8 mouse cellular contexts compared by ENCODE assay signal in the genomic region with DNA sequence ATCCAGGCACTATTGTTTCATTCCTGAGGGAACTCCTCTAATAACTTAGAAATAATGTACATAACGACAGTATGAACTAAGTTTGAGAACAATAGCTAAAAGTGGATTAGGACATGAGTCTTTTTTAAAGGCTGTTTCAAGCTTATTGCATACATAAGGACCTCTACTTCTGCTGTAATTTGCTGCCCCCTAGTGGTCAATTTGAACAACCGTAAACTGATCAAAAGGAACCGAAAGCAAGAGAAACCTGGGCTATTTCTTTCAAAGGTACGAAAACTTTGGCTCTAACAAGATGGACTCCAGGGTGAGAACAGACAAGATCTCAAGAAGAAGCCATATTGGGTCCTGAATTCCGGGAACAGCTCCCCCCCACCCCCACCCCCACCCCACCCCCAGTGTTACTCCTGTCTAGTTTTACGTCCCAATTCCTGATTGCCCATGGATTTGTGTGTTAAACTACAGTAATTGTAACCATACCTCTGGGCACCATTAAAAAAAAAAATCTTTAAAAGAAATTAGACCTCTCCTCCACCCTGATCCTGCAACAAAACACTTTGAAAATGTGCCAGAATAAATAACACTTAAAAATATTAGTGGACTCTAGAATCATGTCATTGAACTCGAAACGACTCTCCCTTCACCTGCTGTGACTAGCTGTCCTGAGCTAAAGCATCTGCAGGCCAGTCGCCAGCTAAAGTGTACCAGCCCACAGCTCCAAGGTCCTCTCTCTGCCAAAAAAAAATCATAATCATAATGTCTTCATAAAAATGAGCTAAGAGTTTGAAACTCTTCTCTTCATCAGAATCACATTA. TPM values are rescaled to one million over a fixed set of nuclear protein-coding genes. Genes with fewer than 3 reads are reported as not detected.
A peak's percentile ranks its signal among the peaks of the same experiment; 100 is the strongest.
DNase-seq lines count a peak whose midpoint lies in the region; ATAC-seq and TF ChIP-seq lines count a peak whose summit lies in the region.

No protein-coding gene starts in this region.

- ATAC-seq in forebrain, postnatal 0 days, result peak; percentile 92
- ATAC-seq in megakaryocyte-erythroid progenitor cell, adult 5-6 weeks (replicated peaks; ENCODE audit: low FRiP score, low TSS enrichment, poor library complexity, severe bottlenecking), result peak; percentile 79

- WGBS in forebrain, postnatal 0 days, result 19% methylated on average over 9 of the region's 9 CpGs

- intact Hi-C loops in left cerebral cortex, postnatal 10 days (cut with DNase I), result loop anchor here (5.0 to 10.0 kb wide), 3 partner anchors 154 to 1027 kb away; no protein-coding TSS in a partner anchor

- no peak overlapping the region for H3K9ac ChIP-seq in forebrain, postnatal 0 days

- no peak overlapping the region for H3K27ac ChIP-seq in forebrain, postnatal 0 days (ENCODE audit: low read depth, low read length)

- TF ChIP-seq CTCF in forebrain, postnatal 0 days (IDR thresholded peaks at IDR 0.05; ENCODE audit: low read depth), result peak; percentile 84

- peak; percentile 48 for DNase-seq in urinary bladder, postnatal 25 days (ENCODE audit: low spot score)
- DNase-seq in urinary bladder, adult 2 months (ENCODE audit: low spot score), result no peak
- DNase-seq in cerebellum, adult 8-10 months, result peak; percentile 46
- DNase-seq in forebrain, postnatal 0 days, result peak; percentile 82
- DNase-seq in induced T-regulatory cell, adult 2 months (ENCODE audit: low read depth), result peak; percentile 82
- DNase-seq in left cerebral cortex, postnatal 10 days (ENCODE audit: extremely low spot score in 1 of 2, low spot score in 2 of 2), result peak; percentile 38 to 70
- DNase-seq in splenic B cell, adult 2 months (ENCODE audit: low read depth, low spot score), result peak; percentile 89

- no peaks in the 10 kb centered on the region for H3K27me3 ChIP-seq in forebrain, postnatal 0 days (ENCODE audit: insufficient read depth, low read length)
- no peaks in the 10 kb centered on the region for H3K27me3 ChIP-seq in splenic B cell, adult 2 months (ENCODE audit: control insufficient read depth, insufficient read depth, low read length, poor library complexity, severe bottlenecking)

- H3K4me3 ChIP-seq in forebrain, postnatal 0 days (ENCODE audit: low read depth, low read length), result no peak overlapping the region

- no peaks in the 10 kb centered on the region for H3K36me3 ChIP-seq in forebrain, postnatal 0 days (ENCODE audit: insufficient read depth)
- H3K36me3 ChIP-seq in splenic B cell, adult 2 months (ENCODE audit: control insufficient read depth, insufficient read depth, low read length, poor library complexity, severe bottlenecking), result no peaks in the 10 kb centered on the region

- H3K4me2 ChIP-seq in forebrain, postnatal 0 days (ENCODE audit: low read depth), result no peak overlapping the region

- H3K4me1 ChIP-seq in forebrain, postnatal 0 days (ENCODE audit: insufficient read depth), result no peaks in the 10 kb centered on the region

- H3K9me3 ChIP-seq in forebrain, postnatal 0 days (ENCODE audit: low read length), result no peaks in the 10 kb centered on the region

RNA-seq across cellular contexts. Expression of gene Stx7, which starts 17.4 kb away (rescaled TPM):
- 95.0 and 124 TPM in 2 replicates for polyA plus RNA-seq in urinary bladder, adult 2 months (2012; rRNA removed)
- 160 and 169 TPM in 2 replicates for total RNA-seq in forebrain, postnatal 0 days (2014; rRNA removed)
- 318 and 351 TPM in 2 replicates for polyA plus RNA-seq in forebrain, postnatal 0 days (2015; fragmentation: Nextera tagmentation; extraction: Ambion mirVana)
- 100 to 1,000 TPM; 190 to 199 TPM for total RNA-seq in left cerebral cortex, postnatal 10 days (2021)
- total RNA-seq in megakaryocyte-erythroid progenitor cell, adult 5-6 weeks (2014; fragmentation: Nextera tagmentation), result 18.7 and 32.2 TPM in 2 replicates
- 28.1 and 29.5 TPM in 2 replicates for total RNA-seq in megakaryocyte-erythroid progenitor cell, adult 5-6 weeks (2017)

RNA-seq across cellular contexts. Expression of gene Taar9, which starts 22.3 kb away (rescaled TPM):
- polyA plus RNA-seq in urinary bladder, adult 2 months (2012; rRNA removed), result not detected in 2 replicates
- total RNA-seq in forebrain, postnatal 0 days (2014; rRNA removed), result not detected in 2 replicates
- not detected in 2 replicates for polyA plus RNA-seq in forebrain, postnatal 0 days (2015; fragmentation: Nextera tagmentation; extraction: Ambion mirVana)
- total RNA-seq in left cerebral cortex, postnatal 10 days (2021), result not detected
- total RNA-seq in megakaryocyte-erythroid progenitor cell, adult 5-6 weeks (2014; fragmentation: Nextera tagmentation), result not detected in 2 replicates
- not detected in 2 replicates for total RNA-seq in megakaryocyte-erythroid progenitor cell, adult 5-6 weeks (2017)

RNA-seq across cellular contexts. Expression of gene Taar8c, which starts 29.9 kb away (rescaled TPM):
- not detected in 2 replicates for polyA plus RNA-seq in urinary bladder, adult 2 months (2012; rRNA removed)
- total RNA-seq in forebrain, postnatal 0 days (2014; rRNA removed), result not detected in 2 replicates
- polyA plus RNA-seq in forebrain, postnatal 0 days (2015; fragmentation: Nextera tagmentation; extraction: Ambion mirVana), result not detected in 2 replicates
- not detected for total RNA-seq in left cerebral cortex, postnatal 10 days (2021)
- not detected in 2 replicates for total RNA-seq in megakaryocyte-erythroid progenitor cell, adult 5-6 weeks (2014; fragmentation: Nextera tagmentation)
- total RNA-seq in megakaryocyte-erythroid progenitor cell, adult 5-6 weeks (2017), result not detected in 2 replicates

RNA-seq across cellular contexts. Expression of gene Taar8b, which starts 39.6 kb away (rescaled TPM):
- polyA plus RNA-seq in urinary bladder, adult 2 months (2012; rRNA removed), result not detected in 2 replicates
- not detected in 2 replicates for total RNA-seq in forebrain, postnatal 0 days (2014; rRNA removed)
- polyA plus RNA-seq in forebrain, postnatal 0 days (2015; fragmentation: Nextera tagmentation; extraction: Ambion mirVana), result not detected in 2 replicates
- total RNA-seq in left cerebral cortex, postnatal 10 days (2021), result not detected
- not detected in 2 replicates for total RNA-seq in megakaryocyte-erythroid progenitor cell, adult 5-6 weeks (2014; fragmentation: Nextera tagmentation)
- not detected in 2 replicates for total RNA-seq in megakaryocyte-erythroid progenitor cell, adult 5-6 weeks (2017)

RNA-seq across cellular contexts. Expression of gene Taar8a, which starts 55.4 kb away (rescaled TPM):
- not detected in 2 replicates for polyA plus RNA-seq in urinary bladder, adult 2 months (2012; rRNA removed)
- total RNA-seq in forebrain, postnatal 0 days (2014; rRNA removed), result not detected in 2 replicates
- not detected in 2 replicates for polyA plus RNA-seq in forebrain, postnatal 0 days (2015; fragmentation: Nextera tagmentation; extraction: Ambion mirVana)
- total RNA-seq in left cerebral cortex, postnatal 10 days (2021), result not detected
- total RNA-seq in megakaryocyte-erythroid progenitor cell, adult 5-6 weeks (2014; fragmentation: Nextera tagmentation), result not detected in 2 replicates
- not detected in 2 replicates for total RNA-seq in megakaryocyte-erythroid progenitor cell, adult 5-6 weeks (2017)
